Mouse (Mus musculus) forebrain, embryonic 14.5 days (tissue): ENCODE measurements at regions not wholly inside any gene's neighbourhood (a gene's known extent, or its start where the extent isn't known, plus 50 kb on each side); places are given as distances from the start of the nearest gene placed in this dataset.
A peak's percentile ranks its signal among the peaks of the same experiment; 100 is the strongest.
"Not testable (repeated sequence)": the region's sequence is repeated elsewhere in the genome, so short reads cannot be mapped to it uniquely, and the experiment has no call there.

Experiments
- ATAC-seq: fragments of 200-750 bp; cut with Nextera tagmentation; 2 replicates; pipeline ENCODE4 v1.8.0; 2017; ENCODE audit warnings: mild to moderate bottlenecking, moderate library complexity
- DNase-seq: peaks from one replicate; pipeline ENCODE4 v3.0.0-alpha.2; 2015; ENCODE audit warnings: low spot score
- H3K27ac ChIP-seq: fragments of 300-500 bp; sonication (generic); 2 replicates; pipeline ENCODE4 v1.5.1; 2014; ENCODE audit warnings: low read depth, mild to moderate bottlenecking, control low read depth, low read length, moderate library complexity
- H3K27me3 ChIP-seq: fragments of 300-500 bp; sonication (generic); replicated peaks from 2 replicates; pipeline ENCODE4 v1.6.1; 2014; ENCODE audit warnings: low read length, control low read depth, mixed read lengths; ENCODE audit not compliant: control insufficient read depth, insufficient read depth
- H3K36me3 ChIP-seq: fragments of 300-500 bp; sonication (generic); 2 replicates; pipeline ENCODE4 v1.6.1; 2014; ENCODE audit warnings: low read length, control low read depth; ENCODE audit not compliant: control insufficient read depth, insufficient read depth
- H3K4me1 ChIP-seq: fragments of 300-500 bp; sonication (generic); 2 replicates; pipeline ENCODE4 v1.6.1; 2014; ENCODE audit warnings: antibody characterized with exemption, low read length, control low read depth; ENCODE audit not compliant: control insufficient read depth, insufficient read depth
- H3K4me2 ChIP-seq: fragments of 300-500 bp; sonication (generic); 2 replicates; pipeline ENCODE4 v1.6.1; 2014; ENCODE audit warnings: mild to moderate bottlenecking, control low read depth, low read length
- H3K4me3 ChIP-seq: fragments of 300-500 bp; sonication (generic); 2 replicates; pipeline ENCODE4 v1.5.1; 2014; ENCODE audit warnings: low read depth, low read length, control low read depth
- H3K9ac ChIP-seq: fragments of 300-500 bp; sonication (generic); 2 replicates; pipeline ENCODE4 v1.6.1; 2014; ENCODE audit warnings: mild to moderate bottlenecking, low read length, control low read depth, moderate library complexity
- H3K9me3 ChIP-seq: fragments of 300-500 bp; sonication (generic); replicated peaks from 2 replicates; pipeline ENCODE4 v1.6.1; 2016; ENCODE audit warnings: low read length, control low read depth, mixed read lengths; ENCODE audit not compliant: control insufficient read depth
- WGBS: fragments of 180-500 bp; shearing (Covaris S2); extraction: QIAGEN DNeasy Blood & Tissue Kit; methylation state at CpG from one replicate; pipeline ENCODE4 v1.1.7; 2014; 5-methylcytosine and 5-hydroxymethylcytosine counted together

- no peak for DNase-seq
These were observed 75.8 kb upstream of the Hao2 start for GRCm38 (mm10) chr3:98968811-98969210.

DNA sequence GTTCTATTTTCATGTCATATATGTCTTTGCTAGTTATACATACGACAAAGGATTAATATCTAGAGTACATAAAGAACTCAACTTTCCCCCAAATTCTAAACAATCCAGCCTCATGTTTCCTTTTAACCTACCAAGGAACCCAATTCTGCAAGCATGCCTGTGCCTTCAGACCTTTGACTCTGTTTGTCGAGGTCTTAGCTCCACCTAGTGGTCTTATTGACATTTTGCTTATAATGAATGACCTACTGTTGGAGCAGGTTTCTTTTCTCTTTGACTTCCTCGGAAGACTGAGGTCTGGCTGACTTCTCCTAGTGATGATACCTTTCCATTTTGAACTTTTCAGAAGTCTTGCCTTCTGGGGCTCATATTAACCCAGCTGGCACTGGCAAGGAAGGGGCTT, 82.7 kb upstream of the Hao2 start:
- no peak for ATAC-seq
- no peak overlapping the region for H3K4me2 ChIP-seq
- no peak overlapping the region for H3K9ac ChIP-seq
- no peaks in the 10 kb centered on the region for H3K4me1 ChIP-seq
- H3K27ac ChIP-seq: no peak overlapping the region
- no peaks in the 10 kb centered on the region for H3K36me3 ChIP-seq
- peak; percentile 84 for DNase-seq
- H3K4me3 ChIP-seq: no peak overlapping the region
- no peaks in the 10 kb centered on the region for H3K9me3 ChIP-seq
- 3% methylated on average over 3 of the region's 3 CpGs for WGBS
- no peaks in the 10 kb centered on the region for H3K27me3 ChIP-seq

More at GRCm38 (mm10) chr3:98968811-98969210, 75.8 kb upstream of the Hao2 start:
- Histone ChIP-seq H3K27ac (no peak overlapping the region), H3K4me3 (no peak overlapping the region), H3K9me3 (no peaks in the 10 kb centered on the region), H3K9ac (no peak overlapping the region), H3K27me3 (no peaks in the 10 kb centered on the region), H3K36me3 (no peaks in the 10 kb centered on the region), H3K4me1 (no peaks in the 10 kb centered on the region), H3K4me2 (no peak overlapping the region)
- WGBS: 39% methylated on average over 4 of the region's 4 CpGs
- no peak for ATAC-seq

- H3K27ac ChIP-seq: no peak overlapping the region
- H3K9me3 ChIP-seq: no peaks in the 10 kb centered on the region
- no peak overlapping the region for H3K4me3 ChIP-seq
- no peak overlapping the region for H3K9ac ChIP-seq
- no peak for ATAC-seq
- H3K36me3 ChIP-seq: no peaks in the 10 kb centered on the region
- H3K4me2 ChIP-seq: no peak overlapping the region
- H3K27me3 ChIP-seq: no peaks in the 10 kb centered on the region
- no peak for DNase-seq
- no peaks in the 10 kb centered on the region for H3K4me1 ChIP-seq
- 100% methylated on average over 1 of the region's 1 CpGs for WGBS
These were observed 89.7 kb upstream of the Hao2 start for GRCm38 (mm10) chr3:98982787-98983186.

DNA sequence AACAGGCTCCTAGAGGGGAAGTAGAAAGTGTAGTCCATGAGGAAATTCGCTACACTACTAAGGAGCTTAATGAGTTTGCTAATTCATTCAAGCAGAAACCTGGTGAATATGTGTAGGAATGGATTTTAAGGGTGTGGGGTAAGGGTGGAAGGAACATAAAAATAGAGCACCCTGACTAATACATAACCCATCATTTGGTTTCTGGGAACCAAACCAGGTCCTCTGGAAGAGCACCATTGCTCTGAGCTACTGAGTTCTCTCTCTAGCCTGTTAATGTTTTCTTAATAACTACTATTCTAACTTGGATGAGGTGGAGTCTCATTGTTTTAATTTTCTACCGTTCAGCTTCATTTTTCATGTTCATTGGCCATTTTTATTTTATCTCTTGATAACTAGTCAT, 94.2 kb upstream of the Hao2 start:
- ATAC-seq, H3K4me3 ChIP-seq: not testable (repeated sequence)
- 79% methylated on average over 2 of the region's 2 CpGs for WGBS

DNA sequence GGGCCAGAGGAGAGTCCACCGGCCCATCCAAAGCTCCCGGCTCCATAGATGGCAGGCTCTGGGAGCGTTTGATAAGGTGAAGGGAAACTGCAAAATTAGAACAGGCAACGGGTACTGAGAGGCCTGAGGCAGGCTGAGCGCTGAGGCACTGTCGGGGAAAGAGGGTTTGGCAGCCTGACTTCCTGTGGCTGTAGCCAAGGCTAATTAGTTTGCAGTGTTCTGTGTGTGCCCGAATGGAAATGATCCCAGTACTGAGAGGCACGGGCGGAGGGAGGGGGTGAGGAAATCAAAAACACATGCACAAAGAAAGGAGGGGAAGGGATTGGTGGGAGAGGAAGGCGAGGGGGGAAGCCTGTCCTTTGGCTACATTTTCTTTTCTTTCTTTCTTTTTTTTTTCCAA, 97.8 kb upstream of the Hao2 start:
- no peaks in the 10 kb centered on the region for H3K27me3 ChIP-seq
- no peak overlapping the region for H3K9ac ChIP-seq
- ATAC-seq (peak; percentile 95), DNase-seq (peak; percentile 86)
- no peak overlapping the region for H3K27ac ChIP-seq
- H3K9me3 ChIP-seq: no peaks in the 10 kb centered on the region
- WGBS: 5% methylated on average over 10 of the region's 10 CpGs
- no peaks in the 10 kb centered on the region for H3K36me3 ChIP-seq
- H3K4me2 ChIP-seq: peak overlapping the region; percentile 30
- peaks cover 3% of the 10 kb centered on the region; the same call in 1 of the 2 replicates for H3K4me1 ChIP-seq
- H3K4me3 ChIP-seq: no peak overlapping the region

More for the DNA sequence above, 94.2 kb upstream of the Hao2 start:
- H3K36me3 ChIP-seq, H3K9ac ChIP-seq, H3K27ac ChIP-seq, H3K27me3 ChIP-seq, H3K9me3 ChIP-seq, DNase-seq, H3K4me2 ChIP-seq, H3K4me1 ChIP-seq: not testable (repeated sequence)

DNA sequence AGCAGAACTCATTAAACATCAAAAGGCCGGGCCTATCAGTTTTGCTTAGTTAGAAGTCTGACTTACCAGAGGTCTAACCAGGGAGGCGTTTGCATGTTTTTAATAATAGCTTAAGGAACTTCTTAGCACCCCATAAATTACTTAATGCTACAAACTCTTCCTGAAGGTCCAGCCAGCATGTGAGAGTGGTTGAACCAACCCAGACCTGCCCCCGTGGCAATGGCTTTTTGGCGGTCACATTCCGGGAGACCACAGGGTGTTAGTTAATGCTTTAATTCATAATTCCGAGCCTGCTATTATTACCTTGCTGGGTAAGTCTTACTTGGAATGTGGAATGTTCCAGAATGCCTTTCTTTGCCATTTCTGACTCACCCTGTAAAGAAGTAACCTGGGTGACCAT, 98.2 kb upstream of the Hao2 start:
- Histone ChIP-seq H3K9ac (no peak overlapping the region), H3K9me3 (no peaks in the 10 kb centered on the region), H3K36me3 (no peaks in the 10 kb centered on the region), H3K27me3 (no peaks in the 10 kb centered on the region), H3K4me1 (peaks cover 3% of the 10 kb centered on the region; the same call in 1 of the 2 replicates), H3K4me2 (peak overlapping the region; percentile 30), H3K27ac (no peak overlapping the region), H3K4me3 (no peak overlapping the region)
- ATAC-seq: peak; percentile 25; the same call in 1 of the 2 replicates
- WGBS: 57% methylated on average over 6 of the region's 6 CpGs
- DNase-seq: no peak

GRCm38 (mm10) chr3:98994086-98994485, 101.0 kb upstream of the Hao2 start:
- Histone ChIP-seq H3K9me3 (no peaks in the 10 kb centered on the region), H3K4me1 (peaks cover 3% of the 10 kb centered on the region; the same call in 1 of the 2 replicates), H3K36me3 (no peaks in the 10 kb centered on the region), H3K4me3 (no peak overlapping the region), H3K27me3 (no peaks in the 10 kb centered on the region), H3K27ac (no peak overlapping the region), H3K9ac (no peak overlapping the region), H3K4me2 (no peak overlapping the region)
- no peak for DNase-seq
- ATAC-seq: no peak

GRCm38 (mm10) chr3:99030636-99031035, 110.2 kb upstream of the Wars2 start:
- Histone ChIP-seq H3K9me3 (no peaks in the 10 kb centered on the region), H3K9ac (no peak overlapping the region), H3K4me1 (no peaks in the 10 kb centered on the region), H3K4me2 (no peak overlapping the region), H3K4me3 (no peak overlapping the region), H3K27me3 (no peaks in the 10 kb centered on the region), H3K27ac (no peak overlapping the region), H3K36me3 (no peaks in the 10 kb centered on the region)
- DNase-seq (no peak), ATAC-seq (no peak)
- WGBS: 63% methylated on average over 1 of the region's 1 CpGs

GRCm38 (mm10) chr3:99046190-99046589, 94.7 kb upstream of the Wars2 start:
- Histone ChIP-seq H3K4me2 (no peak overlapping the region), H3K36me3 (no peaks in the 10 kb centered on the region), H3K27ac (no peak overlapping the region), H3K9me3 (no peaks in the 10 kb centered on the region), H3K27me3 (no peaks in the 10 kb centered on the region), H3K4me3 (no peak overlapping the region), H3K9ac (no peak overlapping the region), H3K4me1 (no peaks in the 10 kb centered on the region)
- no peak for ATAC-seq
- 81% methylated on average over 6 of the region's 6 CpGs for WGBS
- DNase-seq: no peak
